Mouse (Mus musculus): Measurements from ENCODE around the gene Celsr1. TPM values are rescaled to one million over a fixed set of nuclear protein-coding genes. Genes with fewer than 3 reads are reported as not detected.

The Celsr1 gene
- total and polyA plus RNA-seq, 3 experiments, result not detected

GRCm38 (mm10) chr15:85961131-85961530 is 72.4 kb downstream of the Celsr1 start:
- Histone ChIP-seq H3K79me2 (replicated peaks; ENCODE audit: control insufficient read depth, extremely low read depth, insufficient read depth, poor library complexity, severe bottlenecking) (no peaks in the 10 kb centered on the region), H3K9ac (ENCODE audit: insufficient read depth, low read depth) (no peak overlapping the region), H3K36me3 (replicated peaks in 1 of 2; ENCODE audit: control insufficient read depth in 1 of 2, insufficient read depth in 1 of 2, low read length in 1 of 2) (no peaks in the 10 kb centered on the region), H3K9me3 (replicated peaks; ENCODE audit: low read length) (peaks cover 3% of the 10 kb centered on the region), H3K27me3 (replicated peaks) (peaks cover 18% of the 10 kb centered on the region), H3K27ac (ENCODE audit: insufficient read depth, low read depth) (no peak overlapping the region), H3K4me1 (ENCODE audit: control insufficient read depth in 1 of 2, insufficient read depth in 2 of 2) (peaks cover 3 to 16% of the 10 kb centered on the region in 2 experiments; a peak in 3 of 4 replicates), H3K4me3 (replicated peaks in 1 of 3; ENCODE audit: low read depth in 2 of 3, low read length in 2 of 3, poor library complexity in 1 of 3) (no peak overlapping the region), H3K4me2 (ENCODE audit: insufficient read depth, low read depth, poor library complexity, severe bottlenecking) (no peak overlapping the region)
- no peak for DNase-seq (ENCODE audit: extremely low read depth)
- in situ Hi-C loops (cut with MboI; ENCODE audit: low pct_ligation_motif_present, low pct_unique_long_range_greater_than_20kb, low sequenced_read_pairs) (no loop called here), dilution Hi-C loops (cut with MboI; ENCODE audit: extremely low pct_ligation_motif_present, extremely low pct_unique_long_range_greater_than_20kb, low sequenced_read_pairs) (no loop called here)
- TF ChIP-seq HCFC1 (IDR thresholded peaks at IDR 0.05; ENCODE audit: low read depth, low read length) (no peak), CTCF (conservative IDR thresholded peaks at IDR 0.05 in 1 of 2, IDR thresholded peaks at IDR 0.05 in 1 of 2; ENCODE audit: low read depth in 2 of 2, low read length in 2 of 2) (no peak), NRF1 (IDR thresholded peaks at IDR 0.05; ENCODE audit: low read depth, low read length) (no peak), ZNF384 (IDR thresholded peaks at IDR 0.05; ENCODE audit: low read depth, low read length) (no peak), PAX5 (IDR thresholded peaks at IDR 0.05; ENCODE audit: low read length) (no peak), ZC3H11A (IDR thresholded peaks at IDR 0.05; ENCODE audit: low read depth, low read length) (no peak), MAX (IDR thresholded peaks at IDR 0.05; ENCODE audit: low read length) (no peak), SIN3A (IDR thresholded peaks at IDR 0.05; ENCODE audit: low read length) (no peak), MXI1 (IDR thresholded peaks at IDR 0.05; ENCODE audit: low read depth, low read length) (no peak), NELFE (IDR thresholded peaks at IDR 0.05; ENCODE audit: low read depth, low read length) (no peak), UBTF (IDR thresholded peaks at IDR 0.05; ENCODE audit: low read depth, low read length) (no peak), SMC3 (IDR thresholded peaks at IDR 0.05; ENCODE audit: low read depth, low read length) (no peak), MYC (IDR thresholded peaks at IDR 0.05; ENCODE audit: low read depth, low read length) (no peak), E2F4 (IDR thresholded peaks at IDR 0.05; ENCODE audit: insufficient replicate concordance, low read depth, low read length) (no peak), RCOR1 (conservative IDR thresholded peaks at IDR 0.05; ENCODE audit: low read depth, low read length) (no peak), CHD2 (IDR thresholded peaks at IDR 0.05; ENCODE audit: low read length) (no peak), MEF2A (IDR thresholded peaks at IDR 0.05; ENCODE audit: borderline replicate concordance, low read depth, low read length) (no peak)

GRCm38 (mm10) chr15:85956202-85956601 is 77.4 kb downstream of the Celsr1 start:
- peaks cover 3 to 7% of the 10 kb centered on the region in 2 experiments; a peak in 3 of 4 replicates for H3K4me1 ChIP-seq (ENCODE audit: control insufficient read depth in 1 of 2, insufficient read depth in 2 of 2)
- no peak for TF ChIP-seq CHD1 (IDR thresholded peaks at IDR 0.05; ENCODE audit: low read depth, low read length)
- TF ChIP-seq MAZ (IDR thresholded peaks at IDR 0.05; ENCODE audit: low read depth, low read length), result no peak
- no peak for TF ChIP-seq ELF1 (IDR thresholded peaks at IDR 0.05; ENCODE audit: low read depth, low read length)
- no peak for TF ChIP-seq POLR2A (IDR thresholded peaks at IDR 0.05; ENCODE audit: low read depth, low read length)
- TF ChIP-seq RCOR1 (conservative IDR thresholded peaks at IDR 0.05; ENCODE audit: low read depth, low read length), result no peak
- no peak for TF ChIP-seq ZC3H11A (IDR thresholded peaks at IDR 0.05; ENCODE audit: low read depth, low read length)
- TF ChIP-seq TBP (conservative IDR thresholded peaks at IDR 0.05; ENCODE audit: low read depth, low read length), result no peak
- H3K27me3 ChIP-seq (replicated peaks), result peaks cover 6% of the 10 kb centered on the region
- no peaks in the 10 kb centered on the region for H3K79me2 ChIP-seq (replicated peaks; ENCODE audit: control insufficient read depth, extremely low read depth, insufficient read depth, poor library complexity, severe bottlenecking)
- H3K9ac ChIP-seq (ENCODE audit: insufficient read depth, low read depth), result no peak overlapping the region
- dilution Hi-C loops (cut with MboI; ENCODE audit: extremely low pct_ligation_motif_present, extremely low pct_unique_long_range_greater_than_20kb, low sequenced_read_pairs) (no loop called here), in situ Hi-C loops (cut with MboI; ENCODE audit: low pct_ligation_motif_present, low pct_unique_long_range_greater_than_20kb, low sequenced_read_pairs) (no loop called here)
- DNase-seq (ENCODE audit: extremely low read depth), result no peak
- no peak overlapping the region for H3K4me3 ChIP-seq (replicated peaks in 1 of 3; ENCODE audit: low read depth in 2 of 3, low read length in 2 of 3, poor library complexity in 1 of 3)
- H3K36me3 ChIP-seq (replicated peaks in 1 of 2; ENCODE audit: control insufficient read depth in 1 of 2, insufficient read depth in 1 of 2, low read length in 1 of 2), result no peaks in the 10 kb centered on the region
- H3K27ac ChIP-seq (ENCODE audit: insufficient read depth, low read depth), result no peak overlapping the region
- H3K9me3 ChIP-seq (replicated peaks; ENCODE audit: low read length), result peaks cover 3% of the 10 kb centered on the region
- no peak overlapping the region for H3K4me2 ChIP-seq (ENCODE audit: insufficient read depth, low read depth, poor library complexity, severe bottlenecking)
